Mouse (Mus musculus): ENCODE results near the gene Pde4d. TPM values are rescaled to one million over a fixed set of nuclear protein-coding genes. Genes with fewer than 3 reads are reported as not detected.

Gene Pde4d
- polyA plus RNA-seq, 1 experiment from 2014 or later: 17.7 TPM

DNA sequence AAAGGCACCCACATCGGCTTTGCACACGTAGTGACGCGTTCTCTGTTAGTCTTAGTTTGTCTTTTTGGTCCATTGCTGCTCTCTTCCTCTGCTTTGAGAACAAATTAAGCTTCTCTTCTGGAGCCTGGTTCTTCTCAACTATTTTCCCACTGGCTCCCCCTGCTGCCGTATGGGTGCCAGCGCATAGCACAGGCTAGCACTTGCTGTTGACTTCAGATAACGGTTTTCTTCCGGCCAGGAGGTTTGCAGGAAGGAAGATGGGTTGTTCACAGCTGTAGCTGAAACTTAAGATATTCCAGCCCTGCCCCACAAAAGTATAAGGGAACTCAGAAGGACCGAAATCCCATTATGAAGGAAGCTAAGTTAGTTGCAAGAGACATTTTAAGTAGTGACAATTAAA lies 1457.9 kb downstream of the Pde4d start:
- H3K27ac ChIP-seq: no peak overlapping the region
- WGBS: 39% methylated on average over 9 of the region's 9 CpGs
- H3K9ac ChIP-seq: no peak overlapping the region
- no peak for ATAC-seq (ENCODE audit: insufficient number of reproducible peaks, low FRiP score, low TSS enrichment, low read depth)
- no peak overlapping the region for H3K4me2 ChIP-seq
- no peaks in the 10 kb centered on the region for H3K36me3 ChIP-seq
- peaks cover 13% of the 10 kb centered on the region for H3K4me1 ChIP-seq
- no peak overlapping the region for H3K4me3 ChIP-seq
- no peaks in the 10 kb centered on the region for H3K27me3 ChIP-seq
- no peaks in the 10 kb centered on the region for H3K9me3 ChIP-seq

DNA sequence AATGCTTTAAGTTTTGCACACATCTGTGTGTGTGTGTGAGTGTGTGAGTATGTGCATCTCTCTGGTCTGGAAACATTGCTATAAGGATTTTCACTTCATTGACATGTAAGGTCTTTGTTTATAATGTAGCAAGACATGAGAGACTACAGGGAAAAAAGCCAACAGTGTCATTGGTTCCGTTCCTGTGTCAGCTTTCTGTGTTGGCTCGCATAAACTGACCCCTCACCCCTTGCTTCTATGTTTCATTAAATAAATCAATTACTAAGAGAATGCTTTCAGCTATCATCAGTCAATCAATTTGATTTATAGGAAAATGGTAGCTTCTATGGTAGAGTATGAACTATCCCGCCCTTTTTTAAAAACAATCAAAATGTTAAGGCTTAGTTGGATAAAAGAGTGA lies 1458.6 kb downstream of the Pde4d start:
- H3K36me3 ChIP-seq: no peaks in the 10 kb centered on the region
- no peak overlapping the region for H3K27ac ChIP-seq
- no peak overlapping the region for H3K9ac ChIP-seq
- peaks cover 10% of the 10 kb centered on the region for H3K4me1 ChIP-seq
- H3K4me2 ChIP-seq: no peak overlapping the region
- H3K4me3 ChIP-seq: no peak overlapping the region
- no peak for ATAC-seq (ENCODE audit: insufficient number of reproducible peaks, low FRiP score, low TSS enrichment, low read depth)
- WGBS: 77% methylated on average over 3 of the region's 3 CpGs
- H3K9me3 ChIP-seq: no peaks in the 10 kb centered on the region
- H3K27me3 ChIP-seq: no peaks in the 10 kb centered on the region

- Histone ChIP-seq H3K4me1 (peaks cover 4% of the 10 kb centered on the region), H3K4me3 (no peak overlapping the region), H3K9ac (no peak overlapping the region), H3K27ac (no peak overlapping the region), H3K27me3 (no peaks in the 10 kb centered on the region), H3K4me2 (no peak overlapping the region), H3K9me3 (no peaks in the 10 kb centered on the region), H3K36me3 (no peaks in the 10 kb centered on the region)
- no peak for ATAC-seq (ENCODE audit: insufficient number of reproducible peaks, low FRiP score, low TSS enrichment, low read depth)
- 78% methylated on average over 8 of the region's 8 CpGs for whole genome bisulfite sequencing
Observed at GRCm38 (mm10) chr13:109909111-109909510, 1459.4 kb downstream of the Pde4d start.

- Histone ChIP-seq H3K9me3 (no peaks in the 10 kb centered on the region), H3K9ac (no peak overlapping the region), H3K4me3 (no peak overlapping the region), H3K4me1 (peaks cover 7% of the 10 kb centered on the region), H3K36me3 (no peaks in the 10 kb centered on the region), H3K4me2 (no peak overlapping the region), H3K27me3 (no peaks in the 10 kb centered on the region), H3K27ac (no peak overlapping the region)
- ATAC-seq (ENCODE audit: insufficient number of reproducible peaks, low FRiP score, low TSS enrichment, low read depth): no peak
- 89% methylated on average over 8 of the region's 8 CpGs for WGBS
Observed at GRCm38 (mm10) chr13:109910915-109911314, 1461.2 kb downstream of the Pde4d start.

- no peaks in the 10 kb centered on the region for H3K9me3 ChIP-seq
- no peak overlapping the region for H3K27ac ChIP-seq
- ATAC-seq (ENCODE audit: insufficient number of reproducible peaks, low FRiP score, low TSS enrichment, low read depth): no peak
- H3K4me2 ChIP-seq: no peak overlapping the region
- H3K4me1 ChIP-seq: peaks cover 7% of the 10 kb centered on the region
- H3K36me3 ChIP-seq: no peaks in the 10 kb centered on the region
- no peak overlapping the region for H3K4me3 ChIP-seq
- H3K27me3 ChIP-seq: no peaks in the 10 kb centered on the region
- H3K9ac ChIP-seq: no peak overlapping the region
- 75% methylated on average over 4 of the region's 4 CpGs for WGBS
Observed at GRCm38 (mm10) chr13:109912635-109913034, 1462.9 kb downstream of the Pde4d start.

GRCm38 (mm10) chr13:109914246-109914645 lies 1464.5 kb downstream of the Pde4d start:
- no peak overlapping the region for H3K27ac ChIP-seq
- no peaks in the 10 kb centered on the region for H3K36me3 ChIP-seq
- no peak overlapping the region for H3K9ac ChIP-seq

DNA sequence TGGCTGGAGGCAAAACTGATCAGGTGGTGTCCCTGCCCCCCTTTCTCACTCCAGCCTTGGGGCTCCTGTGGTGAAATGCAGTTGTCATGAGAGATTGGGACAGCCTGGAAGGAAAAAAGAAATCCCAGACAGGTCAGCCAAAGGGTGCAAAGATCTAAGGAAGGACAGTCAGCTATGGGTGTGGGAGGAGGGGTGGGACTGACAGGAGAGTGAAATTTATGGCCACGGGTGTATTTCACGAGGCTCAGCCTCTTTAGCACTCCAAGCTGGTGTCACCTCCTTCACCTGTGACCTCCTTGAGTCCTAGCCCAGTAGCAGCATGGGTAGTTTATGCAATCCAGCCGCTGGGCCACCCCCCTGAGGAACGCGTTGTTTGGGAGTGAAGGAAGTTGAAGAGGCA lies 1465.1 kb downstream of the Pde4d start:
- Histone ChIP-seq H3K9ac (no peak overlapping the region), H3K4me3 (no peak overlapping the region), H3K4me1 (peaks cover 7% of the 10 kb centered on the region), H3K36me3 (no peaks in the 10 kb centered on the region), H3K9me3 (no peaks in the 10 kb centered on the region), H3K27ac (no peak overlapping the region), H3K4me2 (no peak overlapping the region), H3K27me3 (no peaks in the 10 kb centered on the region)
- ATAC-seq (ENCODE audit: insufficient number of reproducible peaks, low FRiP score, low TSS enrichment, low read depth): peak; percentile 25; the same call in 1 of the 2 replicates
- 14% methylated on average over 5 of the region's 5 CpGs for WGBS

More at GRCm38 (mm10) chr13:109914246-109914645, 1464.5 kb downstream of the Pde4d start:
- WGBS: 72% methylated on average over 13 of the region's 13 CpGs
- Histone ChIP-seq H3K9me3 (no peaks in the 10 kb centered on the region), H3K4me1 (peaks cover 7% of the 10 kb centered on the region), H3K27me3 (no peaks in the 10 kb centered on the region), H3K4me3 (no peak overlapping the region), H3K4me2 (no peak overlapping the region)
- ATAC-seq (ENCODE audit: insufficient number of reproducible peaks, low FRiP score, low TSS enrichment, low read depth): no peak

DNA sequence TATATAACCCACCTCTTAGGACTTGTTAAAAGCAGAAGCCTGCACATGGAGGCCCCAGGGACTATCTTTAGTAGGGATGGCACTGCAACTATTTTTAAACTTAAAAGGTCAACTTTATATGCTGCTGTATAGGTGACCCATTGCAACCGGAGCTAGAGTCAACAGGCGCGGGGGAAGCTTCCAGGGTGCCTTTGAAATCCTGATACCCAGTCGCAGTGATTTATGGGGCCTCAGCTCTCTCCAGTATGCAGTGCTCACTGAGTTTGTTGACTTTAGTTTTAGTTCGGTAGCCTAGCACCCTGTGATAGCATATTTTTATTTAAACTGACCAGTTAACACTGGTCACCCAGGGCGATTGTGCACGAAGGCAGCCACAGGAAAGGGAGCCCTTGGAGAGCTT lies 1465.8 kb downstream of the Pde4d start:
- no peaks in the 10 kb centered on the region for H3K9me3 ChIP-seq
- 33% methylated on average over 7 of the region's 7 CpGs for WGBS
- ATAC-seq (ENCODE audit: insufficient number of reproducible peaks, low FRiP score, low TSS enrichment, low read depth): 0 out of 2 replicates have a peak, but pooled peaks have one; percentile 30
- H3K9ac ChIP-seq: no peak overlapping the region
- no peak overlapping the region for H3K4me3 ChIP-seq
- H3K4me1 ChIP-seq: peaks cover 7% of the 10 kb centered on the region
- H3K4me2 ChIP-seq: no peak overlapping the region
- H3K36me3 ChIP-seq: no peaks in the 10 kb centered on the region
- H3K27me3 ChIP-seq: no peaks in the 10 kb centered on the region
- H3K27ac ChIP-seq: no peak overlapping the region

- ATAC-seq (ENCODE audit: insufficient number of reproducible peaks, low FRiP score, low TSS enrichment, low read depth): no peak
- Histone ChIP-seq H3K27ac (no peak overlapping the region), H3K9ac (no peak overlapping the region), H3K4me3 (no peak overlapping the region), H3K36me3 (no peaks in the 10 kb centered on the region), H3K4me2 (no peak overlapping the region), H3K9me3 (no peaks in the 10 kb centered on the region), H3K4me1 (peaks cover 7% of the 10 kb centered on the region), H3K27me3 (no peaks in the 10 kb centered on the region)
- 70% methylated on average over 5 of the region's 5 CpGs for WGBS
Observed at GRCm38 (mm10) chr13:109915964-109916363, 1466.2 kb downstream of the Pde4d start.

- WGBS: 84% methylated on average over 10 of the region's 10 CpGs
- Histone ChIP-seq H3K4me1 (peaks cover 3% of the 10 kb centered on the region; the same call in 1 of the 2 replicates), H3K27me3 (no peaks in the 10 kb centered on the region), H3K4me2 (no peak overlapping the region), H3K4me3 (no peak overlapping the region), H3K27ac (no peak overlapping the region), H3K9me3 (no peaks in the 10 kb centered on the region), H3K36me3 (no peaks in the 10 kb centered on the region), H3K9ac (no peak overlapping the region)
- ATAC-seq (ENCODE audit: insufficient number of reproducible peaks, low FRiP score, low TSS enrichment, low read depth): no peak
Observed at GRCm38 (mm10) chr13:109917551-109917950, 1467.8 kb downstream of the Pde4d start.

GRCm38 (mm10) chr13:109918631-109919030 lies 1468.9 kb downstream of the Pde4d start:
- ATAC-seq (ENCODE audit: insufficient number of reproducible peaks, low FRiP score, low TSS enrichment, low read depth): no peak

GRCm38 (mm10) chr13:109920256-109920655 lies 1470.5 kb downstream of the Pde4d start:
- Histone ChIP-seq H3K4me2 (no peak overlapping the region), H3K9me3 (no peaks in the 10 kb centered on the region), H3K36me3 (no peaks in the 10 kb centered on the region), H3K9ac (no peak overlapping the region), H3K4me1 (no peaks in the 10 kb centered on the region), H3K4me3 (no peak overlapping the region), H3K27me3 (no peaks in the 10 kb centered on the region), H3K27ac (no peak overlapping the region)
- no peak for ATAC-seq (ENCODE audit: insufficient number of reproducible peaks, low FRiP score, low TSS enrichment, low read depth)
- WGBS: 84% methylated on average over 6 of the region's 6 CpGs

More at GRCm38 (mm10) chr13:109918631-109919030, 1468.9 kb downstream of the Pde4d start:
- H3K4me1 ChIP-seq: peaks cover 3% of the 10 kb centered on the region; the same call in 1 of the 2 replicates
- WGBS: 62% methylated on average over 8 of the region's 8 CpGs
- no peak overlapping the region for H3K9ac ChIP-seq
- no peaks in the 10 kb centered on the region for H3K9me3 ChIP-seq
- no peaks in the 10 kb centered on the region for H3K27me3 ChIP-seq
- no peak overlapping the region for H3K4me3 ChIP-seq
- H3K4me2 ChIP-seq: no peak overlapping the region
- no peaks in the 10 kb centered on the region for H3K36me3 ChIP-seq
- H3K27ac ChIP-seq: no peak overlapping the region
